Mouse (Mus musculus) kidney, adult 18-20 months (tissue): ENCODE data around the gene Txnrd3.

Source experiments
- DNase-seq: peaks from one replicate; pipeline ENCODE4 v3.0.0; 2021

The Txnrd3 gene

DNA sequence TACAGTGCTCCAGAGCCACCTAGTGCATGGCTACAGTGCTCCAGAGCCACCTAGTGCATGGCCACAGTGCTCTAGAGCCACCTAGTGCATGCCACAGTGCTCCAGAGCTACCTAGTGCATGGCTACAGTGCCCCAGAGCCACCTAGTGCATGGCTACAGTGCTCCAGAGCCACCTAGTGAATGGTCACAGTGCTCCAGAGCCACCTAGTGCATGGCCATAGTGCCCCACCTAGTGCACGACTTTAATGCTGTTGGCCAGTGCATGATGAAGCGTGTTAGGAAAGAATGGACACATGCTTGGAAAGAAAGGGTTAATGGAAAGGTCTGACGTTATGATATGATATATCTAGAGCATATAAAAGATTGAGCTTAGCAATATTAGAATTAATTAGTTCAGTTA, 14.6 kb downstream of the Txnrd3 start:
- DNase-seq, result no peak

DNA sequence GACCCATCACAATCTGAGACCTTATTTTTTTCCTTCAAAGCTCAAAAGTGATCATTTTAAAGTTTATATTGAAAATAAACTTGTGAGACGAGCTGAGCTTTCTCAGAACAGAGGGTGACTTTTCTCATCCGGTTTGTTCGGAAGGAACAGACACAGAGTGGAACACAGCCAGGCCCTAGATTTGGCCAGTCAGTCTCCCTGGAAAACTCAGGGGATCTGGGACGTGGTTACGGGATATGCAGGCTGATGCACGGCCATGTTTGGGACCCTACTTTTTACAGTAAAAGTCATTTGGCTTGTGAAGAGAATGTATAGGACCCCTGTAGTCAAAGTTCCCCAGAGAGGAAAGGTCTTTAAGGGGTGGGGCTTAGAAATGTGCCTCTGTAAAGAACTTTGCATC, 15.1 kb downstream of the Txnrd3 start:
- no peak for DNase-seq

DNA sequence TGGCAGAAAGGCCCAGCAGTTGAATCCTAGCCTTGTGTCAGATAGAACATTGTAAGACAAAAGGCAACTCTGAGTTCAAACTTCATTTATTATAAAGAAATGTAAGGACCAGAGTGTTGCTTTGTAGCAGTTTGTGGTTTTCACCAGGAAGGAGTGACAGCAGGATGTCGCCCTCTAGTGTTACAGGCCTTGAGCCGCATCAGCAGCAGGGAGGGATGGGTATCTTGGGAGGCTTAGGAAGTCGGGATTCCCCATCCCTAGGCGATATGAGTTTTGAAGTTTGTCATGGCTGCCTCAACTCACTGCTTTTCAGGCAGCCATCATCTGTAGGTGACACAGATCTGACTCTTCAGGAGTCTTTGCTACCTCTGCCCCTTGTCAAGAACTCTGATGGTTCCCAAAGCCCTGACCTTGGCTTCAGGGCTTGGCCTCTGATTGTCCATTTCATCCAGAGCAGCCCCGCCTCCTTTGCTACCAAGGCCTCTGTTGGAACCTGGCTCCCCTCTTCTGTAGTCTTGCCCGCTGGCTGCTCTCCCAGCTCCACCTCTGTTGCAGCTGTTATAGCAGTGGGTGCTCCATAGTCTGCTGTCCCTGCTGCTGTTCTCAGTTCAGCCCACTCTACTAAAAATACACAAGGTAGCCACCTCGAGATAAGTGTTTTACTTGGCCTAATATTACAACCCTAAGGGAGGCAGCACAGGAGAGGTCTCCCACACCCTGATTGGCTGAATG, 16.1 kb downstream of the Txnrd3 start:
- DNase-seq, result peak; percentile 37

DNA sequence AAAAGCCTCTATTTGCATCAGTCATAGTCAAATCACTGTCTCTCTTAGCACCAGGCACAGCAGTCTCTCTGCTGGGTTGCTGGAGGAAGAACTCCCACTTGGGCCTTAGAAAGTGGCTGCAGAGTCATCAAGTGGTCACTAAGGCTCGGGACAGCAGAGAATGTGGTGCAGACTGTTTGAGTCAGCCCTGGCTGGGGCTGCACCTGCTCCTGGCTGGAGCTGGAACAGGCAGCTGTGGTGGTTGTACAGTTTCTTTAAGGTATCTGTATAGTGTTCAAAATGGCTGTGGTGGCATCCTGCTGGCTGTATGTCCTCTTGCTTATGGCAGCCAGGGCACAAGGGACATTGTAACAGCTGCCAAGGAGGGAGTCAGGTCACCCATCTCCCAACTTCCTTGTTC, 16.7 kb downstream of the Txnrd3 start:
- DNase-seq, result no peak

DNA sequence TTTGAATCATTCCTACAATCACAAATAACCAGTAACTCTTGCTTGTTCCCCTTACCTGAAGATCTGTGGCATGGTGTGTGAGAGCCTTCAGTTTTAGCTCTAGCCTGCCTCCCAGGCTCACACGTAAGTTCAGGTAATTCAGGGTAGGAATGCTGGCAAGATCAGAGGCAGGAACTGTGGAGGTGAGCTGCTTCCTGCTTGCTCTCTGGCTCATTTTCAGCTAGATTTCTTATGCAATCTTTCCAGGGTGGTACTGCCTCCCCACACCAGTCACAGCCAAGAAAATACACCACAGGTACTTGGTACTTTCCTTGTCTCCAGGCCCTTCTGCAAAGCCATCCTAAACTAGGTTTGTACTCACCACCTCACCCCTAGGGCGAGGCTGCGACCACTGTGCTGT, 18.7 kb downstream of the Txnrd3 start:
- DNase-seq, result no peak

DNA sequence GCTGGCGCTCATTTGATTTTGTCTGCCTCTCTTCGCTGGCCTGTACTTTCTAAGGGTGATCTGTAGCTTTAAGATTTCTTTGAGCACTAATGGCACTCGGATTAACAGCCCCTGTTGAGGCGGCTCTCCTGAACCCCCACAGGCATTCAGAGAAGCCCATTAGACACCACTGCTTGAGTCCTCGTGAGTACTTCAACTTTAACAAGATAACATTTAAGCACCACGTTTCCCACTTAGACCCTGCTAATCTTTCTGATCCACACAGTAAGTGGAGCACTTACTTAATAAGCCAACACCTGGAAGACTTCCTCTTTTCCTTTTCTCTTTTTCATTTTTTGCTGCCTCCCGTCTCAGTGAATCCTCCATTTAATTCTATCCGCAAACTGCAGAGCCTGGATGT, 21.4 kb downstream of the Txnrd3 start:
- DNase-seq, result no peak

DNA sequence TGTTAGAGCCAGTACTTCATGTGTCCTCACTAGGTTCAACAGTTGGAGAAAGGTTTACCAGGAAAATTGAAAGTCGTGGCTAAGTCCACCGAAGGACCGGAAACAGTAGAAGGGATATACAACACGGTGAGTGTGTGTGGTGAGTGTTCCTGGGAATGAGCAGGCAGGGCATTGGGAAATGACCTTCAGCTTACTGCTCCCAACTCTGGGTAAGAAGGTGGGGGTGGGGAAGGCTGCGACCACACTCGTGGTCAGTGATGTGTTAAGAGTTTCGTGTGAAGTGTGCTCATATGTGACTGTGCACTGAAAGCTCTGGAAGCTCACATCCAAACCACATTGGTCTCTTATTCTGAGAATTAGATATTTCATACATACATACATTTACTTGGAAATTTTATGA, 21.9 kb downstream of the Txnrd3 start:
- DNase-seq, result no peak

DNA sequence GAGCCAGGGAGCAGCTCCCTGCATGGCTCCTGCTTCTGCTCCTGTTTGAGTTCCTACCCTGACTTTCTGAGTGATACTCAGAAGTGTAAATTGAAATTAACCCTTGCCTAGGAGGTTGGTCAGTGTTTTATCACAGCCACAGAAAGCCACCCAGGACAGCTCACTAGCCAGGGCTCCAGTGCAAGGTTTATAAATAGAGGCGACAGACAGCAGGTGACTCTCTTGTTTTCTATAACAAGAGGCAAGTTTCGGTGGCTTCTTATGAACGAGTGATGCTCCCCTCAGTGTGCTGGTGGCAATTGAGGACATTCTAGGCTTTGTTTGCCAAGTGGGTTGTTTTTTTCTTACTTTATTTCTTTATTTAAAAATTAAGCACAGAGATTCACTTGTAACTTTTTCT, 23.2 kb downstream of the Txnrd3 start:
- DNase-seq, result no peak

DNA sequence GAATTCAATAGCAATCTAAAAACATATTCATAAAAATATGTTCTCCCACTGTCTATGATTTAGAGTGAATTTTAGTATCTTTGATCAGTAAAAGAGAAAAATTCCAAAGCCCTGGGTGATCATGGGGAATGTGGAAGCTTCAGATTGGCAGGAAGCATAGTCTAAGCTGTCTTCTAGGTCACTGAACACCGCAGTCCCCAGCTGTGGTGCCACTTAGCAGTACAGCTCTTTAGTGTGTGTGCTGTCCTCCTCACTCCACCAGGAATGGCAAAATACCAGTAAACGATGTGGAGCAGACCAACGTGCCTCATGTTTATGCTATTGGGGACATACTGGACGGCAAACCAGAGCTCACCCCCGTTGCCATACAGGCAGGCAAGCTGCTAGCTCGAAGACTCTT, 25.8 kb downstream of the Txnrd3 start:
- DNase-seq, result no peak

DNA sequence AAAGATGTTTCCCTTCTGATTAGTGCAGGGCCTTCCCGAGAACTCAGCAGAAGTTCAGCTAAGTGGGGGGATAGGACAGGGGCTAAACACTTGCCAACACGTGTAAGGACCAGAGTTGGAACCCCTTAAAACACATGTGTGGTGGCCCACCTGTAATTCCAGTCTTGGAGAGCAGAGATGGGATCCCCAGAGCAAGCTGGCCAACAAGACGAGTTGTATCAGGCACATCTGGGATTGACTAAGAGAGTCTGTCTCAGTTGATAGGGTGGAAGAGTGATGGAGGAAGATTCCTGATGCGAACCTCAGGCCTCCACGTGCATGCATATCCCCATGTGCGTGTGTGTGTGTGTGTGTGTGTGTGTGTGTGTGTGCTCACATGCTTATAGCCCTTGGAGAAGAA, 27.6 kb downstream of the Txnrd3 start:
- no peak for DNase-seq

DNA sequence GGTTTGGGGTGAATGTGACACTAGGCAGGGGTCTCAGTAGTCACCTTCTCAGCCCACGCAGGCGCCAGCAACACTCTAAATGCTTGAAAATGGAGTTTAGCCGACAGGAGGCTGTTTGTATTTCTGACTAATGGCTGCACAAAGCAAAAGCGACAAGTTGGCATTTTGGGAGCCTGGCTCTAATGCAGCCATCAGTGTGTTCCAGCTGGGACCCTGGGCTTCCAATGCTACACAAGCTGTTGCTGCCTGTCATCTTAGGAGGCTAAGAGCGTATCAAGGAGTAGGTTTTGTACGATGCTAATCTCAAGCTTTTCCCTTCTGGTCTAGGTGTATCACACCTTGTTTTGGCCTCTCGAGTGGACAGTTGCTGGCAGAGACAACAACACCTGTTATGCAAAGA, 28.9 kb downstream of the Txnrd3 start:
- DNase-seq, result no peak

DNA sequence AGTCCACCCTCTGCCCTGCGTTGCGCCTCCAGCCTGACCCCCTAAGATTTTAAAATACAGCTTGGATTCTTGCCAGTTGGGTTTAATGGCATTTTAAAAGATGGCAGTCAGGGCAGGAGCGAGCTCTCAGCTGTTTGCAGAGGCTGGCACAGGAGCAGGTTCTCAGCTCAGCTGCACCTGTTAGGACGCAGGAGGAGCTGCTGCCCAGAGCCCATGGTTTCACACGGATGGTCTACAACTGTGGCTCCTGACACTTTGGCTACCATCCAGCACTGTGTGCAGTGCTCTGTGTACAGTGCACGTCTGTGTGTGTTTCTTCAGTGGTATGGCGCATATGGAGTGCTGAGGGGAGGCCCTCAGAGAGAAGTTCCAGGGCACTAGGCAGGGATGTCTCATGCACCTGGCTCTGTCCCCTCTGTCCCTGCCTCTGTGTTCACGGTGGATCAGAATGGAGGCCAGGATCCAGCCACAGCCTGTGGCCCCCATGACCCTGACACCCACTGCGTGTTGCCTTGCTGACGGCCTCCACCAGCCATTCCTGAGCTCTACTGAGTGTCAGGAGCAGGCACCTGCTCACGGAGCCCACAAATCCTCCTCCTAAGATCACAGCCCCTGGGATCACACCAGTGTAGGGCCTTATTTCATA, 29.5 kb downstream of the Txnrd3 start:
- no peak for DNase-seq

DNA sequence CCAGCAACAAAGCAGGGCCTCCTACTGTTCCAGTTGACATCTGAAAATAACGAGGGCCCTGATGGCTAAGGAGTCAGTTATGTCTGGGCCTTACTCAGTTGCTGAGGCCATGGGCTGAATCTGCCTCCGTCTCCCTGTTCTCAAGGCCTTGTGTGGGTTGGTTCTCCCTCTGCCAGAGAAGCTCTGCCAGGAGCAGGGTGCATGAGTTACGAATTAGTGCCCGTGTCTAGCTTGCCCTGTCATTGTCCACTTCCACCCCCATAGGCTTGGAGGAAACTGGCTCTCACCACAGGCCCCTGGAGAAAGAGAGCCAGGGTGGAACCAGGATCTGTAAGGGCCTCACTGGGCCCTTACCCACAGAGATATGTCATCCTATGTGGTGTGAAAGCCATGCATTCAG, 34.7 kb downstream of the Txnrd3 start:
- DNase-seq, result no peak

DNA sequence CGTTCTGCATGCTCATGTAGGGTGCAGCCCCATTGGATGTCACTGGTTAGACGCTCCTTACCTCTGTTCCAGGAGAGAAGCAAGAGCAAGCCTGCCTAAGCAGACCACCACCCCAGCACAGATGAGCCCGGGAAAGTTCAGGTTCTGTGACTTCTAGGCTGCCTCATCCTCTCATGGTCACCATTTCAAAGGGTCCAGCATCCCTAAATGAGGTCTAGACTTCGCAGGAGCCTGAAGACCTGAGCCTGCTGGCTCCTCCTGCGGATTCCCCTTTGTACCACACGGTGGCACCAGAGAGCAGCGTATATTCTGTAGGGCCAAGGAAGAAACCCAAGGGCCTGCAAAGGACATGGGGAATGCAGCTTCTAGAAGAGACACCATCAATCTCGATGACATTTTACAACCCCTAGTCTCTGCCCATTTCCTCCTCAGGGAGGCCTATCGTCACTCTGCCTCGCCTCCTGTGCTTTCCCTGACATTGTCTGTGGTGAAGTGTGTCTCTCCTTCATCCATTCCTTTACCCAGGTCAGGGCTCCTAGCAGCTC, 35.6 kb downstream of the Txnrd3 start:
- peak; percentile 75 for DNase-seq

DNA sequence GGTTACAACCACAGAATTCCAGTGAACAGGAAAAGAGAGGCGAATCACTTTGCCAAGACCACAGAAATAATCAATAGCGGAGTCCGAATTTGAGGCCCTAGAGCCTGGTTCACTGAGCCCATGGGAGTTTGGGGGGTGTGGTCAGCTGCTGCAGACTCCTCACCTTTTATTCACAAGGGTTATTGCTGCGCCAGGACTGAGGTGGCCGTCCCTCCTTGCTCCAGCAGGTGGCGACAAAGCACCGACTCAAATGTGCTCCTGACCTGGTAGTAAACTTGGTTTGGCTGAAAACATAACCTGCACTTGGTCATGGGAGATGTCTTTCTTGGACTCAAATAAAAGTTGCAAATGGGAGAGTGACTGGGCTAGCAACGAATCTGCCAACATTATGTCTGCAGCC, 36.4 kb downstream of the Txnrd3 start:
- peak; percentile 87 for DNase-seq

DNA sequence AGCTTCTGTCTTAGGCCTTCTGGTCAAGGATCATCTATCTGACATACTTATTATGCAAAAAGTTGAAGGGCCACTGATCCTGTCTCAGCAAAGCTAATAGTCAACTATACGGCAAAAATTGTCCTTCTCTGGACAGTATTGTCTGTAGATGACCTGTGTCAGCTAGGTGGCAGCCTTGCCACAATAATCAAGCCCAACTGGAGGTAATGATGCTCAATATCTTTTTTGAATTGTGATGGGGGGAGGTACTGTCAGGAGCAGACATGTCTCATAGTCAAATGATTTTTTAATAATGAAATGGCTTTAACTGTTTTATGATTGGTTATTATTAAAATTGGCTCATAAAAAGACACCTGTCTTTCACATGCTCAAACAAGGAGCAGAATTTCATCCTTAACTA, 40.4 kb downstream of the Txnrd3 start:
- no peak for DNase-seq

DNA sequence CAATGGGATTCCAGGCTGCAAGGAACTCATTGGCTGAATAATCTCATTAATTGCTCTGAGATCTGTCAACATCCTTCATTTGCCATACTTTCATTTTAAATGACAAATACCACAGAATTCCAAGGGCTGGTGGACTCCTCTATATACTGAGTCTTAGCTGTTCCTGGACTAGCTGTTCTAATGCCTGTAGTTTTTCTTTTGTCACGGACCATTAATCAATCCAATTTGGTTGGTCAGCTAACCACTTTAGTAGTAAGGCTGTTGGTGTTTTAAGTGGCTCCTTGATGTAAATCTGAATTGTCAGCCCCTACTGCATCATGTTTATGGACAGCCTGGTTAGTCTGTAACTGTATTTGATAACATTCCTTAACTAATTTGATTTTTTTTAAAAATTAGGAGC, 43.3 kb downstream of the Txnrd3 start:
- no peak for DNase-seq

DNA sequence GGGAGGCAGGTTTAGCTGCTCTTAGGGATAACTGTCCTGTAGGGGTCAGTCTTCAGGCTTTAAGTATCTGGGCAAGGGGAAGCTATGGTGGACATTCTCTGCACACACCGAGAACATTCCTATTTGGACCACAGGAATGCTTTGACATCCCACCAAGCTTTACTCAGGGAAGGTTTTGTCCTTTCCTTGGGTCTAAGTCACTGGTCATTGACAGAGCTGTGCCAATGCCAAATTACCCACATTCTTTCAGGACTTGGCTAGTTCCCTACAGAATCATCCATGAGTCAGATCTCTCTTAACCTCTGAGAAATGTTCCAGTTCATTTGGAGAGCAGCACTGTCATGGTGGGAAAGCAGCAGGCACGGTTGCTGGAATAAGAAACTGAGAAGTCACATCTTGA, 62.8 kb downstream of the Txnrd3 start:
- DNase-seq, result no peak

DNA sequence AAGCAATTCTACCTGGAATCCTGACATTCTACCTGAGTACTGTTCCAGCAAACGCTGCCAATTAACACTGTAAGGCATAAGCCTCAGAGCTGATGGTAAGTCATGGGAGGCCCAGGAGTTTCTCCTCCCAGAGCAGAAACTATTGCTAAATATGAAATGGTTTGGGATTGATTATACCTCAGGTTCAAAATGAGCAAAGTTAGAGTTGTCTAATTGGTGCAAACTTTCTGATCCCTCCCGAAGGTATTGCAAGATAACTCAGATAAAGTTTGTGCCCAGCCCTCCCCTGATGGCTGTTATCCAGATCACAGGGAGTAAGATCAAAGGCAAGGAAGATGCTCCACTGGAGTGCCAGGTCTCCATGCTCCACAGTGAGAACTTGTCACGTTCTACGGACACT, 63.5 kb downstream of the Txnrd3 start, which contains the start of gene Vmn1r40:
Gene Vmn1r40 (plus strand): TSS at position 301 of the 400 bp plus-strand sequence.
- DNase-seq, result no peak

DNA sequence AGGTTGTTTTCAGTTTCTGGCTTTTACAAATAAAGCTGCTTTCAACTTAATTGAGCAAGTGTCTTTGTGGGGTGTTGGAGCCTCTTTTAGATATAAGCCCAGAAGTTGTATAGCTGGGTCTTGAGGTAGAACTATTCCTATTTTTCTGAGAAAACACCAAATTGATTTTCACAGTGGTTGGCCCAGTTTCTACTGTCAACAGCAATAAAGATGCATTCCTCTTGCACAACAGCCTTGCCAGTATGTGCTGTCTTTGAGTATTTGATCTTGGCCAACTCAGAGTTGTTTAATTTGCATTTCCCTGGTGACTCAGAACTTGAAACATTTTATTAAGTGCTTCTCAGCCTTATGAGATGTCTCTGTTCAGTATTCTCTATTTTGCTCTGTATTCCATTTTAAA, 74.3 kb downstream of the Txnrd3 start:
- no peak for DNase-seq
